Mouse (Mus musculus): ENCODE measurements around the gene Slc44a5.
"Not testable (repeated sequence)": the region's sequence is repeated elsewhere in the genome, so short reads cannot be mapped to it uniquely, and the experiment has no call there.

Slc44a5 gene

DNA sequence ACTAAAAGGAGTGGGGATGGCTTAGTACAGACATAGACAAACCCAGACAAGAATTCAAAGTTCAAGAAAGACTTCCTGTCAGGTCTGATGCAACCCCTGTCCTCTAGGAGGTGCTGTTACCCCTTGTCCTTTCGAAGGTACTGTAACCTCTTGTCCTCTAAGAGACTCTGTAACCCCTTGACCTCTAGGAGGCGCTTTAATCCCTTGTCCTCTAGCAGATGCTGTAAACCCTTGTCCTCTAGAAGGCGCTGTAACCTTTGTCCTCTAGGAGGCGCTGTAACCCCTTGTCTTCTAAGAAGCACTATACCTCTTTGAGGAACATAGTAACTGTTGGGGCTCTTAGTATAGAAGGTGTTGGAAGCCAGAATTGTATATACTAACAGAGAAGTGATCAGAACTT is 4.7 kb upstream of the Slc44a5 start:
- DNase-seq (ENCODE audit: low read depth, low spot score): peak; percentile 70

DNA sequence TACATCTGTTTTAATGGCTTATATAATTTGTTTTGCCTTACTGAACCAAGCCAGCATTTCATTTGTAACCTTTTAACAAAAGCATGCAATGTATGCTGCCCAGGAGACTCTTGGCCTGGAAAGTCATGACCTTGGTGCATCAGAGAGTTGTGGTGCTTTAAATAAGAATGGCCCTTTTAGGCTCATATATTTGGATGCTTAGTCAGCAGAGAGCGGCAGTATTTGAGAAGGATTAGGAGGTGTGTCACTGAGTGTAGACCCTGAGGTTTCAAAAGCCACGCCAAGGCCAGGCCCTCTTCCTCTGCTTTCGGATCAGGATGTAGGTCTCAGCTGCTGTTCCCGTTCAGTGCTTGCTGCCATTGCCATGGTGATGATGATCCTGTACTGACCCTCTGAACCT is 3.8 kb upstream of the Slc44a5 start:
- DNase-seq (ENCODE audit: low read depth, low spot score): no peak

DNA sequence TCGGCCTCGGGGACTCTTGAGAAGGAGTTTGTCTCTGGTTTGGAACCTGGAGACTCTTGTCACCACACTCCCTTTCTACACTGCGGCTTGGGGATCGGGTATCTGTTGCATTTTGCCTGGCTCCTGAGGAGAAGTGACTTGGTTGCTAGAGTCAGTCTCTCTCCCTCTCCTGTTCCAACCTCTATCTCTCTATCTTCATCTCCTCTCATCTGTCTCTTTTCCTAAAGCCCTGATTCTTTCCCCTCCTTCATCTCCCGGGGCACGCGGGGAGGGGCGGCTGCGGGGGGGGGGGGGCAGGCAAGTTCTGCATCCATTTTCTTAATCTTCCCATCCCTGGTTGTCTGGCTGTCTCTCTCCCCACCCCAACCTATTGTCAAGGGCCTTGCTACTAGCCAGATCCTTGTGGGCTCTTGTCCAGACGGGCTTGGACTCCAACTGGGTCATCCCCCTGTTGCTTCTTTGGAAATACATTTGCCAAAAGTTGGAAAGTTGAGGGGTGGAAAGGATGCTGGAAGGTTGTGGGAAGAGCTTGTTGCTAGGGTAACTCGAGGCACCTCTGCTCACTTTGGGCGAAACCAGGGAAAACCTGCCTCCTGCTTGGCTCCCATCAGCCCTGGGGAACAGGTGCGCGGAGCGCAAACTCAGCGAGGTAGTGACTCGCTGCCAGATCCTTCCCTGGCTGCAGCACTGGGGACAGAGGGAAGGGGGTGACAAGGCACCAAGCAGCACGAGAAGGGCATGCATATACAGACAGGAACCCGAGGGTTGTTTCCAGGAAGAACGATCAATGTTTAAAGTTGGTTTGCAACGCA is 919 bp downstream of the Slc44a5 start:
- DNase-seq (ENCODE audit: low read depth, low spot score): no peak

DNA sequence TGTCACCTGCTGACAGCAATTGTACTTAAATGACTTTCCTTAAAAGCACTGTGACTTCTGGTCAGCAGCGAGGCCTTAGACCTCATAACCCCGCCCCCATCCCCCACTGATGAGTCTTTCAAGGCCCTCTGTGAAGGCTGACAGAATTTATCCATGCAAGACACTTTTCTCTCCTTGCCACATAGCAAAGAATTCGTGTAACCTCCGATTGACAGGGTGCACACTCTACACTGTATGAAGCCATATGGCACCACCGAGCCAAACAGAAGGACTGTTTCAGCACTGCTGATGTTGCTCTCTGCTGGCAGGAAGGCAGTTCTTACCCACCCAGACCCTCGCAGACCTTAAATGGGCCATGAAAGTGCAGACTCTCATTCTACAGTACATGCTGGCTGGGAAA is 1.8 kb downstream of the Slc44a5 start:
- DNase-seq (ENCODE audit: low read depth, low spot score): no peak

DNA sequence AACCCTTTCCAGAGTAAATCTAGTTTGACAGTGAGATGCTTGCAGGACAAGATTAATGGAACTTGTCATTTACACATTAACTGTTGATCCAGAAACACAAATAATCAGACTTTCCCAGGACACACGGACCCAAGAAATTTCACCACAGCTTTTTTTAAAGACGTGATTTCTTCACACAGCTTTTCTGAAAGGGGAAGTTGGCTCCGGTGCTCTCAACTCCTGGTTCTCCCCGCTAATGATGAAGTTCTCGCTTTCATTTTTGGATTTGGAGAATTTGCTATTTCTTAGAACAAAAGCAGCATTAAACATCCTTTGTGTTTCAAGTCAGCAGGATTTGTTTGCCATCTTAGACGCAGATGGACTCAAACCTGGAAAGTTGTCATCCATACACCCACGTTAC is 2.6 kb downstream of the Slc44a5 start:
- DNase-seq (ENCODE audit: low read depth, low spot score): no peak

DNA sequence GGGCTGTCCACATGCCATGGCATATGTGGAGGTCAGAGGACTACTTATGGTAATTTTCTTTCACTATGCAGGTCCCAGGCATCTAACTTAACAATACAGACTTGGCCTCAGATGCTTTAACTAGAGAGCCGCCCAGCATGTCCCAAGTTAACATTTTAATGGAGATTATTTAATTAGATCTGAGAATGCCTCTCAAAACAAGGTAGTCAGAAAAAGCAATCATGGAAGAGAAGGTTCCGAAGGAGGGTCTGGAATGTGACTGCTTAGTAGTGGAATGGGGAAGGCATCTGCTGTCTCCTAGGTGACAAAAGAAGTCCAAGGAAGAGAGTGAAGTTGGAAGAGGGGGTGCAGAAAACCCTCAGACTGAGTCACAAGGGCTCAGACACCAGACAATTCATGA is 7.4 kb downstream of the Slc44a5 start:
- no peak for DNase-seq (ENCODE audit: low read depth, low spot score)

DNA sequence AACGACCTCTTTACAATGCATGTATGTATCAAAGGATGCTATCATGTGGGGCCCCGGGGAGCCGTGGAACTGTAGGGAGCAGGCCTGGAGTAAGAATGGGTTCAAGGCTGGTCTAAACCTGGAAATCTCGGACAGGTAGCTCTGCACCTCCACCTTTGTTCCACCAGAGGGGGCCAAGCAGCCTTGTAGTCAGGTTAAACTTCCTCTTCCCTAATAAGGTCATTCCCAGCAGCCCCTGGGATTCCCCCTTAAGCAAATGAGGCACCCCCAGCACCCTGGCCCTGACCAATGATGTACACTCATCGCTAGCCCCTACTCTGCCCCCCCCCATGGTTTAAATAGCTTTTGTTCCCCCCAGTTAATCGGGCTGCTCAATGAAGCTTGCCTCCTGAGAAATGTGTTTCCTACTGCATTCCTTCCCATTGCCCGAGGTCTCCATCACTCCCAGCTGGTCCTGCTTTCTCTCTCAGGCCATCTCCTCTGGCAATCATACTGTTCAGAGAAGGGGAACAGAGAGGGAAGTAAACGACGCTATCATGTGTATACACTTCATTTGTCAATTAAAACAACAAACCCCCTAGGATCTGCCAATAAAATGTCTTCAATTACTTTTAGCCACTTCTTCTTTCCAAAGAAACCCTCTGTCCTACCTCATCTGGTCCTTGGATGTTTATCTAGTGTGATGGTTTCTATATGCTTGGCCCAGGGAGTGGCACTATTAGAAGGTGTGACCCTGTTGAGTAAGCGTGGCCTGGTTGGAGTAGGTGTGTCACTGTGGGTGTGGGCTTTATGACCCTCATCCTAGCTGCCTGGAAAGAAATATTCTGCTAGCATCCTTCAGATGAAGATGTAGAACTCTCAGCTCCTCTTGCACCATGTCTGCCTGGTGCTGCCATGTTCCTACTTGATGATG is 11.4 kb downstream of the Slc44a5 start:
- no peak for DNase-seq (ENCODE audit: low read depth, low spot score)

DNA sequence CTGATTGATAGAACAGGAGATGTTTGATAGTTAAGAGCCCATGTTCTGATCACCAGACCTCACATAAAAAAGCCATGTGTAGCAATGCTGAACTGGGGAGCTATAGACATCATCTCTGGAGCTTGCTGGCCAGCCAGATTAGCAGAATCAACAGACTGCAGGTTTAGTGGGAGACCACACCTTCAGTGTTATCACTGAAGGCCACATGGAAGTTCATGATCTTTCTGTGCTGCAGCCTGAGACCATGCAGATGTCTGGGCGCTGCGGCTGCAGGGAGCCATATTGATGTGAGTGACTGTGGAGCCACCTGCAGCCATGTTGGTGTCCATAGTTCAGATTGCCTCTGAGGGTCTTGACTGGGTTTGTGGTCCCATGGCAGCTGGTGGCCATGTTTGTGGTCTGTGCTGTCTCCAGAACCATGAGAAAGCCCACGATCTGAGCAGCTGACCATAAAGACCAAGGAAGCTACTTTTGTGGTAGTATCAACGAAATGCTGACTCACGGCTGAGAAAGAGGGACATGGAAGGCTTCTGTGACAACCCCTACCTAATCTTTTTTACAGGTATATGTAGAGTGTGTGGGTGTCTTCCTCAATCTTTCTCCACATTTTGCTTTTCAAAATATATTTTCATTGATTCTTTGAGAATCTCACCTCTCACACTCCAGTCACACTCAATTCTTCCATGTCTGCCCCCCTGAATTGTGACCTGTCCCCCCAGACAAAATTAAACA is 26.7 kb downstream of the Slc44a5 start:
- DNase-seq (ENCODE audit: low read depth, low spot score): no peak

DNA sequence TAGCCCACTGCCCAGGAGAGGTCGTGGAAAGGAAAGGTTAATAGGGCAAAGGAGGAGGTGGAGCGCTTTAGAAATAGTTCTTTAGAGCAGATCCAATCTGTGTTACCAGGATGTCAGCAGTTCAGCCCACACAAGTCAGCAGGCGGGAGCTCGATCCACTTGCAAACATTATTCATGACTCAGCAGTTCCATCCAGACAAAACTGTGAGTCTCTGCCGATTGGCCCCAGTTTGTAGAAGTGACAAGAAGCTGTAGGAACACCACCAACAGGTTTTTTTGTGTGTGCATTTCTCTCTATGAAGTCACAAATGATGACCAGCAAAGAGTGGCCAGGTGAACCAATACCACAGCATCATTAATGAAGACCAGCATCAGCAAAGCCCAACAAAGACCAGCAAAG is 28.1 kb downstream of the Slc44a5 start:
- DNase-seq (ENCODE audit: low read depth, low spot score): no peak

DNA sequence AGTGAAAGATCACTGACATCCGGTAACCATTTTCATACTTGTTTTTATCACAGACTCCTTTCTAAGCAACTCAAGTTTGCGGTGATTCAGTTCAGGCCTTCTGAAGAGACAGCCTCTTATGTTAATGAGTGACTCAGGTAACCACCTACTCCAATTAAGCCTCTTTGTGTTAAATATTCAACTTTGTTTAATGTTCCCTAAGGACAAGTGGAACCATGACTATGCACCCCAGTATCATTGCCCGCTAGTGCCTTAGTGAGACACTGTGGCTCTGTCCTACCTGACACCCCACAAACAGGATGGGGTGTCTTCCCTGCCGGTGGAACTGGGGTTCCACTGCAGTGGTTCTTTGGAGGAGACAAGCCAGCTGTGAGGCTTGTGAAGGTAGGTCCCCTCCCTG is 73.6 kb downstream of the Slc44a5 start:
- DNase-seq (ENCODE audit: low read depth, low spot score): no peak

DNA sequence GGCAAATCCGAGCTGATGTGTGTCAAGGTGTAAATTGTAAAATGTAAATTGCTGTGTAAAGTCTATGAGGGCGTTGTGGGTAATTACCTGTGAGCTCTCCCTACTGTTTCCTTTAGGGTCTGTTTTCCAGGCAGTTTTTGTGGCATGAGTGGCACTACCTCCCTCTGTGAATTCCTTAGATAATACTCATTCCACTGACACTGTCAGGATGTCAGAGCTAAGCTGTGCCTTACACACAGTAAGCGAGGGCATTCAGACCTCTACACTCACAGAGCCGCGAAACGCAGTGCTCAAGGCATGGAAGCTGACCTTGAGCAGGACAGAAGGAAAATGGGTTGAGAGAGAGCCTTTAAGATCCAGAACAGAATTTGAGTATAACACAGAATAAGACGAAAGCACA is 80.1 kb downstream of the Slc44a5 start:
- no peak for DNase-seq (ENCODE audit: low read depth, low spot score)

DNA sequence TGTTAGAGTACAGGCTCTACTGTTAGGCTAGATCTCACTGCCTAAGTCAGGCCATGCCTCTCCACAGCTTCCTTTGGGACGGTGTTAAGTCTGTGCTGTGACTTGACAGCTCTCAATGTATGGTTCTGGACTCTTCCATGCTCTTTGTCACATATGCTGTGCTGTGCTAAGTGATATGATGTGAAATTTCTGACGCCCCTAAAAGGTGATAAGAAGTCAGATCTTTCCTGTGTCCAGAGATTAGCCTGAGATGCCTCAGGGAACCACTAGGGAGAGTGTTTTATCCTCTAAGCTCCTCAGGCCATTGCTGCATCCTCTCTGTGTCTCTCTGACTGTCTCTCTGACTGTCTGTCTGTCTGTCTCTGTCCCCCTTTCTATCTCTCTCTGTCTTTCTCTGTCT is 84.2 kb downstream of the Slc44a5 start:
- DNase-seq (ENCODE audit: low read depth, low spot score): no peak

DNA sequence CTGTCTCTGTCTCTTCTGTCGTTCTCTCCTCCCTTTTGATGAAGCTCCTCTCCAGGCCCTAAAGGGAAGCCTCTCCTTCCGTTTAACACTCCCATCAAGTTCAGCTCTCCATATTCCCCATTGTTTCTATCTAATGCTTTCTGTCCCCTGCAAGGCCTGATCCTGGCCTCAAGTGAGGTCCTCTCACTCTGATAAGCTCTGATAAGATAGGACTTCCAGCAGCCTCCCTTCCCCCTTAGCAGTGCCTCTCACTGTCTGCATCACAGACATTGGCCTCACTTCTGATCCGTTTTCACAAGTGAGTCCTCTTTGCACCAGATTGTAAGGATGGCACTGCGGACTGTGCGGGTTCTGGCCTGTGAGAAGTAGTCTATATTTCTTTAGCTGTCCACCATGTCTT is 85.0 kb downstream of the Slc44a5 start:
- no peak for DNase-seq (ENCODE audit: low read depth, low spot score)

DNA sequence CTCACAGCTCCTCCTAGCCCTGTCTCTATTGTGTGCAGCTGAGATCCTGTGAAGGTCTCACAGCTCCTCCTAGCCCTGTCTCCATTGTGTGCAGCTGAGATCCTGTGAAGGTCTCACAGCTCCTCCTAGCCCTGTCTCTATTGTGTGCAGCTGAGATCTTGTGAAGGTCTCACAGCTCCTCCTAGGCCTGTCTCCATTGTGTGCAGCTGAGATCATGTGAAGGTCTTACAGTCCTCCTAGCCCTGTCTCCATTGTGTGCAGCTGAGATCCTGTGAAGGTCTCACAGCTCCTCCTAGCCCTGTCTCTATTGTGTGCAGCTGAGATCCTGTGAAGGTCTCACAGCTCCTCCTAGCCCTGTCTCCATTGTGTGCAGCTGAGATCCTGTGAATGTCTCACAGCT is 98.8 kb downstream of the Slc44a5 start:
- DNase-seq (ENCODE audit: low read depth, low spot score): not testable (repeated sequence)

DNA sequence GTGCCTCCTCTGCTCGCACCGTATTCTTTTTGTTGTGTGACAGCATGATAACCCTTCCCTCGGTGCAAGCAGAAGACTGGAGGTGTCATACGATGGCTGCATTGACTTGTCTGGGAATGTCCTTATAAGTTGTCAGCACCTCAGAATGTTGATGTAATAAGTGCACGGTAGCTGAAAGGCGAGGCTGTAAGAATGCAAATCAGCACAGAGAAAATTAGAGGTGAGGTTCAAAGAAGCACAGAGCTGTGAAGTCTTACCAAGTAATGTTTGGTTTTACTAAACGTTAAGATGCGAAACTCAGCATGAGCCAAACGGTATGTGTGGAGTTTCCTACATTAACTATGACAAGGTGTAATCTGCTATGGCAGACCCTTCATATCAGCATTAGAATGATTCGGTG is 102.5 kb downstream of the Slc44a5 start:
- DNase-seq (ENCODE audit: low read depth, low spot score): no peak

DNA sequence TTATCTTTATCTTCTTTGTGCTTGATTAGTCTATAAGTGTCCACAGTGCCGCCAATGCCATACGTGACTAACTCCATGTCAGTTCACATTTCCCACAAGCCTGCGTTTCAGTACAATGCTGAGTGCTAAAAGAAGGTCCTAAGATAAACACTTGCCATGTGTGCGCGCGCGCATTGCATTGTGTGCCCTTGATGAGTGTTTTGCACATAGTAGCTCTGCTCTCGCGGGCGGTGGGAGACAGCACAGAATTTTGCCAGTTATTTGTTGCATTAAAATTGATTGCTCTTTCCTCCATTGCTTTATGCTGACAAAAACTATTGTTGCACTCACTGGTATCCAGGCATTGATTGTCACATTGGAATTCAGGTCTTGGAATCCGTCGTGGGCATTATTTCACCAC is 108.5 kb downstream of the Slc44a5 start:
- no peak for DNase-seq (ENCODE audit: low read depth, low spot score)

DNA sequence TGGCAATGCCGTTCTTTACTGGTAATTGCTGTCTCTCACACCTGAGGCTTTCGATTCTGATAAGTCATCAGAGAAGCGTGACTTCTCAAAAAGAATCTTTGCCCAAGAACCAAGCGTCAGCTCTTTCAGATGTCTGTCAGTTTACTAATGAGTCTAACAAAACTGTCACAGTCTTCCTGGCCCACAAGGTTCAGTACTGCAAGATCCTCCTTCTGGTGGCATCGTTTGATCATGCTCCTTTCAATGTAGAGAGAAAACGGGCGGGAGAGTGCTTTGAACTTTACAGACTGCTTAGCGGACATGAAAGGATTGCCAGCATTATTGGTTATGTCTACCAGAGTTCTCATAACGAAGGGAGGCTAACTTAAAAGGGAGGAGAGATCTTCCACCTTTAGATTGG is 109.0 kb downstream of the Slc44a5 start:
- no peak for DNase-seq (ENCODE audit: low read depth, low spot score)

DNA sequence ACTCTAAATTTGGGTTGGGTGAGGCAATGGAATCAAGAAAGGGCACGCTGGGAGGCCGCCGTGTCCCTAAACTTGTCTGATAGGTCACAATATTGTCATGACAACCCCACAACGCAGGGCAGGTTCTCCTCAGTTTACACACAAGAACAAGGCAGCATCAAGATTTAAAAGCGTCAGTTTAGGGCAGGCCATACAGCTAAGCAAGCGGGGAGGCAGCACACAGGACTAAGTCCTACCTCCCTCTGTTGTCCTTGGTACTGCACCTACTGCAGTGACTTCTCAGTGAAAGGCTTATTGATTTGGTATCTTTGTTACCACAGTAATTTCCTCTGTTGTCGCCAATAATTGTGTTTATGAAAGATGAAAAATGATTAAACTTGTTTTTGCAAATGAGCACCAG is 109.7 kb downstream of the Slc44a5 start:
- no peak for DNase-seq (ENCODE audit: low read depth, low spot score)

DNA sequence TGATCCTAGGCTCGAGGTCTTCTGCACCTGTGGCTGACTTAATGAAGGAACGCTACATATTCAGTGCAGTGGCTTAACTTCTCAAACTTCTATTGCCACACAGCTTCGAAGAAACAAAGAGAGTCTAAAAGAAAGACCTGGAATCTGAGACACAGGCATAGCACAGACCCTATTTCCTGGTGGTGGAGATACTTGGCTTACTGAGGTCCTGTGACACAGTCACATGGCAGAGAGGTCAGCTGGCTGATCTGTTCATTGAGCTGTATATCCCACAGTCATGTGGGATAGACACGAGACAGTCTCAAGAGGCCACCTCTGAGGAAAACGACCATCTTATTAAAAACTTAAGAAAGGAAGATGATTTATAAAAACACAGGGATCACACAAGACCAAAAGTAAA is 116.8 kb downstream of the Slc44a5 start:
- no peak for DNase-seq (ENCODE audit: low read depth, low spot score)

DNA sequence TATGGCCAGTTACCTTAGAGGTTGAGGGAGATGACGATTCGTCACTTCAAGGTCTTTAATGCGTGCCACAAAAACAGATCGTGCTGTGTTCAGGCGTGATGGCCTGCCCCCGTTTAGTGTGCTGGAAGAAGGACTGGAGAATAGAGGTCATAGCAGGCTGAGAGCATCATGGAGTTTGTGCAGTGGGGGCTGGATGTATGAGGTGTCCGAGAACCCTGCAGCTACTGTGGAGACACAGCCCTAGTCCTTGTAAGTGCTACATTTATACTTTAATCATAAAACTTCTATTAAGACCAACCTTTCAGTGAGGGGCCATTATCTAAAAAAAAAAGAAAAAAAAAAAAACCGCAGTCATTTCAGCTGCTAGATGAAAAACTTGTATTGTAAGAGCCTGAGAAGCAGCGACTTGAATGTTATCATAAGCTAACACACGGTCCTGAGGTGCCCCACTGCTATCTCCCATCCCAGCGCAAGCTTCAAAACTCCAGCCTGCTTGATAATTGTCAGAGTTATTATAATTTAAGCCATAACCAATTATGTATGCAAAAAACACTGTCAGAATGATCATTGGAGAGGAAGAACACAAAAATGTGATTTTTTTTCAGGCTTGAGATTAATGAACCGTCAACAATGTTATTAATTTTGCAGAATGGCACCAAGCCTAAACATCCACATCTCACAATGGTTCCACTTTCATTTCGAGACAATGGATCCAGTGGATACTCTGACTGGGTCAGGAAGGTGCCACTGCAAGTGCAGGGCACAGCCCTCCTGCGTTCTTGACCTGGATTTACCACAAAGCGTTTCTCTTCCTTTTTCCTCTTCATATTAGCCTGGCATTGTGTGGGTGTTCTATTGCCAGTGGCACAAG is 118.5 kb downstream of the Slc44a5 start:
- no peak for DNase-seq (ENCODE audit: low read depth, low spot score)

DNA sequence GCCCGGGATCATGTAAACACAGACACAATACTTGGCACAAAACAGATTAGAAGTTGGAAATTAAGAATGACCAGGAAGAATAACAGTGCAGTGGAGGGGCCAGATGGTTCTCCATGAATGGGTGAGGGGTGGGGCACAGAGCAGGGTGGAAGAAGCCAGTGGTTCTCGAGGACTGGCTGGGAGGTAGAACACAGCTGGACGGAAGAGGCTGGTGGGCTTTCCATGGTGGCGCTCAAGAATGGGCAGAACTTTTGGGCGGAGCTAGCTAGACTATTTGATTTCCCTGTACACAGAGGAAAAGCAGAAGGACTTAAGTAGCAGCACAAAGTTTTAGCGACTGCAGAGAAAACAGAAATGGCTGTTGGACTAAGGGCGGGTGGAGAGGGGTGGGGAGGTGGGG is 119.2 kb downstream of the Slc44a5 start:
- no peak for DNase-seq (ENCODE audit: low read depth, low spot score)
